Mouse (Mus musculus) lung, postnatal 0 days (tissue): ENCODE measurements around the gene Lmx1a.

ENCODE experiments used
- CTCF ChIP-seq: IDR thresholded peaks from 2 replicates; pipeline ENCODE4 v1.5.1; 2016; ENCODE audit warnings: antibody characterized with exemption, mild to moderate bottlenecking
- EP300 ChIP-seq: IDR thresholded peaks from 2 replicates; pipeline ENCODE4 v1.6.1; 2016; ENCODE audit warnings: antibody characterized with exemption, mild to moderate bottlenecking, control low read depth

GRCm38 (mm10) chr1:167815166-167815565 lies 126.1 kb downstream of the Lmx1a start:
- no peak for TF ChIP-seq CTCF
- no peak for TF ChIP-seq EP300
